Mouse (Mus musculus): ENCODE measurements at regions not wholly inside any gene's neighbourhood (a gene's known extent, or its start where the extent isn't known, plus 50 kb on each side); places are given as distances from the start of the nearest gene placed in this dataset.

DNA sequence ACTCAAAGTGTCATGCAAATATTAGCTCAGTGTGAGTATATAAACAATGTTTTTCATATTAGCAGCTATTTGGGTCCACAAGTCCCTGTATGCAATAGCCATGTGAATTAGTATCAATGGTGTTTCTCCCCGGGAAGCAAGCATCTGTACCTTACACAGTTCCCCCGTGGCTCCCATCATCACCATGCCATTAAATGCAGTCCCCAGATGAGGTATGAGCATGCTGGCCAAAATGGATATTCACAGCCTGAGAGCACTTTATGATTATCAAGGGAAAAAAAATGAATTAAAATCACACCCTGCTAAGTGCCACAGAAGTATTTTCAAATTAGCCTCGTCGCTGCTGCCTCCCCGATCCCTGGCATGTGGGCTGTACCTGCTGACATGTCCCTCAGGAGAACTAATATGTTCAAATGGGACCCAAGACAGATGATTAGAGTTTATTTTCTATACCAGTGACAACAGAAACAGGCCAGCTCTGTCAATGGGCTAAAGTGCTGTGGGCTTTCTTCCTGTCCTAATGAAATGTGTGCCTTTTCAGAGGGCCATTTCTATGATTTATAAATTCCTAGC lies 64.4 kb upstream of the Onecut1 start:
- TF ChIP-seq CTCF (IDR thresholded peaks at IDR 0.05; ENCODE audit: control insufficient read depth, insufficient read depth, low read length) (no peak), POLR2A (IDR thresholded peaks at IDR 0.05; ENCODE audit: borderline replicate concordance, control insufficient read depth, low read depth, low read length) (no peak)

Measured in bone marrow, adult 2 months (tissue).